Comparison of ENCODE assay signal across 25 mouse cellular contexts in genomic region chr12:90196161-90196560, GRCm38 (mm10).
DNase-seq lines count a peak whose midpoint lies in the region; ATAC-seq and TF ChIP-seq lines count a peak whose summit lies in the region.
"Had no signal": no experiment of that assay in that cellular context is flagged by ENCODE, and none has a peak within 500 bp of the region (broad histone marks: within the 10 kb centered on the region; RNA-seq: fewer than 3 reads in every experiment).

No protein-coding gene starts in this region.

- peak; percentile 90 for ATAC-seq in lung, embryonic 14.5 days (ENCODE audit: insufficient read depth)
- peak; percentile 25; the same call in 1 of the 2 replicates for ATAC-seq in lung, postnatal 0 days
- ATAC-seq: forebrain, embryonic 14.5 days; Patski had no signal

- no peaks in the 10 kb centered on the region for H3K9me3 ChIP-seq in lung, embryonic 14.5 days (ENCODE audit: low read depth, low read length)
- no peaks in the 10 kb centered on the region for H3K9me3 ChIP-seq in lung, postnatal 0 days (ENCODE audit: low read length)
- H3K9me3 ChIP-seq: embryonic facial prominence, embryonic 12.5 days; embryonic facial prominence, embryonic 15.5 days; hindbrain, embryonic 12.5 days; hindbrain, embryonic 15.5 days had no signal

- no peak for TF ChIP-seq CTCF in lung, embryonic 14.5 days (IDR thresholded peaks at IDR 0.05; ENCODE audit: low read depth)
- no peak for TF ChIP-seq CTCF in lung, postnatal 0 days (IDR thresholded peaks at IDR 0.05)

- 0 out of 2 replicates have a peak, but pooled peaks have one; percentile 12 for TF ChIP-seq EP300 in lung, postnatal 0 days (IDR thresholded peaks at IDR 0.05)

- no peak overlapping the region for H3K4me3 ChIP-seq in lung, embryonic 14.5 days (ENCODE audit: low read depth, low read length)
- H3K4me3 ChIP-seq in lung, postnatal 0 days (ENCODE audit: low read depth, low read length) = no peak overlapping the region
- H3K4me3 ChIP-seq: embryonic facial prominence, embryonic 12.5 days; embryonic facial prominence, embryonic 15.5 days; hindbrain, embryonic 12.5 days; hindbrain, embryonic 15.5 days had no signal

- no peaks in the 10 kb centered on the region for H3K36me3 ChIP-seq in lung, embryonic 14.5 days (ENCODE audit: insufficient read depth)
- H3K36me3 ChIP-seq in lung, postnatal 0 days (ENCODE audit: insufficient read depth, low read length) = no peaks in the 10 kb centered on the region
- H3K36me3 ChIP-seq: embryonic facial prominence, embryonic 12.5 days; embryonic facial prominence, embryonic 15.5 days; G1E; hindbrain, embryonic 12.5 days; hindbrain, embryonic 15.5 days had no signal

- no peaks in the 10 kb centered on the region for H3K27me3 ChIP-seq in lung, embryonic 14.5 days (ENCODE audit: insufficient read depth, low read length)
- no peaks in the 10 kb centered on the region for H3K27me3 ChIP-seq in lung, postnatal 0 days (replicated peaks; ENCODE audit: insufficient read depth, low read length)
- H3K27me3 ChIP-seq: CH12.LX; embryonic facial prominence, embryonic 12.5 days; embryonic facial prominence, embryonic 15.5 days; hindbrain, embryonic 12.5 days; hindbrain, embryonic 15.5 days; Patski had no signal

- no peaks in the 10 kb centered on the region for H3K4me1 ChIP-seq in lung, embryonic 14.5 days (ENCODE audit: insufficient read depth)
- H3K4me1 ChIP-seq in lung, postnatal 0 days (ENCODE audit: insufficient read depth, low read depth, low read length) = no peaks in the 10 kb centered on the region
- H3K4me1 ChIP-seq: embryonic facial prominence, embryonic 12.5 days; embryonic facial prominence, embryonic 15.5 days; hindbrain, embryonic 12.5 days; hindbrain, embryonic 15.5 days had no signal

- no peak overlapping the region for H3K4me2 ChIP-seq in lung, embryonic 14.5 days
- H3K4me2 ChIP-seq in lung, postnatal 0 days (replicated peaks; ENCODE audit: low read depth, low read length) = no peak overlapping the region
- H3K4me2 ChIP-seq: embryonic facial prominence, embryonic 12.5 days; embryonic facial prominence, embryonic 15.5 days; heart, embryonic 11.5 days; hindbrain, embryonic 12.5 days; hindbrain, embryonic 15.5 days had no signal

- H3K27ac ChIP-seq in lung, embryonic 14.5 days (ENCODE audit: low read depth) = no peak overlapping the region
- H3K27ac ChIP-seq in lung, postnatal 0 days (ENCODE audit: low read length) = no peak overlapping the region
- H3K27ac ChIP-seq: embryonic facial prominence, embryonic 12.5 days; embryonic facial prominence, embryonic 15.5 days; hindbrain, embryonic 12.5 days; hindbrain, embryonic 15.5 days had no signal

- peak; percentile 18 for DNase-seq in embryo, embryonic 11 days
- DNase-seq in embryo, embryonic 9.5 days (ENCODE audit: extremely low spot score) = no peak
- DNase-seq in lung, embryonic 14.5 days = peak; percentile 86
- no peak for DNase-seq in lung, postnatal 25 days (ENCODE audit: low spot score)
- no peak for DNase-seq in lung, postnatal 0 days (ENCODE audit: low spot score)
- no peak for DNase-seq in lung, postnatal 14 days
- DNase-seq in gastrocnemius, postnatal 10 days = no peak
- DNase-seq: adrenal gland, postnatal 10 days; adrenal gland, postnatal 36 days; B cell, adult 2 months; cerebellum, adult 11 months; cerebellum, adult 2 months; cerebellum, adult 9-11 months; cerebellum, postnatal 25 days; gastrocnemius, postnatal 14 days; heart, adult 11 months had no signal

- no peak overlapping the region for H3K9ac ChIP-seq in lung, embryonic 14.5 days
- H3K9ac ChIP-seq in lung, postnatal 0 days (replicated peaks; ENCODE audit: low read depth) = no peak overlapping the region
- H3K9ac ChIP-seq: embryonic facial prominence, embryonic 12.5 days; embryonic facial prominence, embryonic 15.5 days; hindbrain, embryonic 12.5 days; hindbrain, embryonic 15.5 days had no signal

Comparison
In these comparisons a context has a peak if more than half of its experiments do, and no peak if none do; other contexts are left out.
1. DNase-seq: peak in embryo, embryonic 11 days (single experiment) and lung, embryonic 14.5 days (single experiment); none in embryo, embryonic 9.5 days (single experiment), lung, postnatal 25 days (single experiment), lung, postnatal 0 days (single experiment), lung, postnatal 14 days (single experiment) and gastrocnemius, postnatal 10 days (single experiment).